Mouse (Mus musculus): ENCODE measurements around the gene Calml4. TPM values are rescaled to one million over a fixed set of nuclear protein-coding genes. Genes with fewer than 3 reads are reported as not detected.

Calml4 gene
- total and polyA plus RNA-seq, 3 experiments, result not detected

DNA sequence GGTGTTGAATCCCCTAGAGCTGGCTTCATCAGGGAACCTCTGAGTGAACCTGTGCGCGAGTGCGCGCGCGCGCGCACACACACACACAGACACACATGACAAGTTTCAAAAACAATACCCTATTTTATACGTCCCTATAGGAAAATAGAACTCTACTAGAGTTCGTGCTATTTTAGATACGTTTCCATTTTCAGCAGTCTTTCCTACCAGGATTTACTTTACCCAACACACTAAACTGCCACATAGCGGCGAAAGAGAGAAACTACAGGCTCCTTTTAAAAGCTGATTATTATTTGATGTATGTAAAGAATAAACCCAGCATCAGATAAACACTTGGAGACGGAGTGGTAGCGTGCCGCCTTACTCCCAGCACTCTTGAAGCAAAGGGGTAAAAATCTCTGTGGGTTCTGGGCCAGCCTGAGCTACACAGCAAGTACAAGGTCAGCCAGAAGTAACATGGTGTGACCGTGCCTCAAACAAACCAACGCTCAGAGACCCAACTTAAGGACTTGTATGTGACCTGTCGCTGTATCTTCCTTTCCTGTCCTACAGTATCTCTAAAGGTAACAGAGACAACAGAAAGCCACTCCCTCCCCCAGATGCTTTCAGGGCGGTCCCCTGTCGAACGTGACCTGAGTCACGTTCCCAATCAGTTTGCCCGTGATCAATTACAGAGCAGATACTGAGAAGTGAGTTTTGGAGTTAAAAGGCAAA is 29.8 kb upstream of the Calml4 start:
- Histone ChIP-seq H3K36me3 (replicated peaks in 1 of 2; ENCODE audit: control insufficient read depth in 1 of 2, insufficient read depth in 1 of 2, low read length in 1 of 2) (no peaks in the 10 kb centered on the region), H3K9ac (ENCODE audit: insufficient read depth, low read depth) (no peak overlapping the region), H3K4me2 (ENCODE audit: insufficient read depth, low read depth, poor library complexity, severe bottlenecking) (peak overlapping the region; percentile 17; the same call in 1 of the 2 replicates), H3K27ac (ENCODE audit: insufficient read depth, low read depth) (no peak overlapping the region), H3K4me1 (ENCODE audit: control insufficient read depth in 1 of 2, insufficient read depth in 2 of 2) (peaks cover 2 to 17% of the 10 kb centered on the region in 2 experiments; a peak in 2 of 4 replicates), H3K4me3 (replicated peaks in 1 of 3; ENCODE audit: low read depth in 2 of 3, low read length in 2 of 3, poor library complexity in 1 of 3) (no peak overlapping the region), H3K9me3 (replicated peaks; ENCODE audit: low read length) (no peaks in the 10 kb centered on the region), H3K79me2 (replicated peaks; ENCODE audit: control insufficient read depth, extremely low read depth, insufficient read depth, poor library complexity, severe bottlenecking) (no peaks in the 10 kb centered on the region), H3K27me3 (replicated peaks) (no peaks in the 10 kb centered on the region)
- in situ Hi-C loops (cut with MboI; ENCODE audit: low pct_ligation_motif_present, low pct_unique_long_range_greater_than_20kb, low sequenced_read_pairs), result no loop called here
- DNase-seq (ENCODE audit: extremely low read depth), result no peak
- dilution Hi-C loops (cut with MboI; ENCODE audit: extremely low pct_ligation_motif_present, extremely low pct_unique_long_range_greater_than_20kb, low sequenced_read_pairs), result no loop called here
- no peak for TF ChIP-seq CHD1 (IDR thresholded peaks at IDR 0.05; ENCODE audit: low read depth, low read length)
- no peak for TF ChIP-seq USF2 (conservative IDR thresholded peaks at IDR 0.05; ENCODE audit: low read depth, low read length)
- peak; percentile 13 for TF ChIP-seq RAD21 (IDR thresholded peaks at IDR 0.05; ENCODE audit: low read depth, low read length)
- TF ChIP-seq ZC3H11A (IDR thresholded peaks at IDR 0.05; ENCODE audit: low read depth, low read length), result no peak
- no peak for TF ChIP-seq MAFK (IDR thresholded peaks at IDR 0.05; ENCODE audit: insufficient replicate concordance, low read length)
- TF ChIP-seq BHLHE40 (IDR thresholded peaks at IDR 0.05; ENCODE audit: low read depth, low read length), result peak; percentile 88
- TF ChIP-seq POLR2AphosphoS2 (IDR thresholded peaks at IDR 0.05; ENCODE audit: low read depth, low read length), result no peak
- TF ChIP-seq IRF4 (IDR thresholded peaks at IDR 0.05; ENCODE audit: low read depth, low read length), result no peak
- peak in 1 of 2 experiments; percentile 48; a peak in 2 of 4 replicates for TF ChIP-seq CTCF (conservative IDR thresholded peaks at IDR 0.05 in 1 of 2, IDR thresholded peaks at IDR 0.05 in 1 of 2; ENCODE audit: low read depth in 2 of 2, low read length in 2 of 2)
- TF ChIP-seq RCOR1 (conservative IDR thresholded peaks at IDR 0.05; ENCODE audit: low read depth, low read length), result no peak
- TF ChIP-seq KAT2A (IDR thresholded peaks at IDR 0.05; ENCODE audit: insufficient replicate concordance, low read length), result no peak
- peak; percentile 20; the same call in 1 of the 2 replicates for TF ChIP-seq SMC3 (IDR thresholded peaks at IDR 0.05; ENCODE audit: low read depth, low read length)
- no peak for TF ChIP-seq ELF1 (IDR thresholded peaks at IDR 0.05; ENCODE audit: low read depth, low read length)
- TF ChIP-seq JUND (conservative IDR thresholded peaks at IDR 0.05; ENCODE audit: low read depth, low read length), result no peak
- TF ChIP-seq USF1 (IDR thresholded peaks at IDR 0.05; ENCODE audit: low read depth, low read length), result no peak
- no peak for TF ChIP-seq PAX5 (IDR thresholded peaks at IDR 0.05; ENCODE audit: low read length)
- TF ChIP-seq TCF12 (IDR thresholded peaks at IDR 0.05; ENCODE audit: low read depth, low read length), result no peak
- no peak for TF ChIP-seq MAZ (IDR thresholded peaks at IDR 0.05; ENCODE audit: low read depth, low read length)
- no peak for TF ChIP-seq NRF1 (IDR thresholded peaks at IDR 0.05; ENCODE audit: low read depth, low read length)
- TF ChIP-seq JUN (IDR thresholded peaks at IDR 0.05; ENCODE audit: insufficient read depth, low read depth, low read length), result no peak
- TF ChIP-seq SIN3A (IDR thresholded peaks at IDR 0.05; ENCODE audit: low read length), result no peak
- no peak for TF ChIP-seq NELFE (IDR thresholded peaks at IDR 0.05; ENCODE audit: low read depth, low read length)
- TF ChIP-seq UBTF (IDR thresholded peaks at IDR 0.05; ENCODE audit: low read depth, low read length), result no peak
